Mouse (Mus musculus): Measurements from ENCODE around the gene Kidins220. TPM values are rescaled to one million over a fixed set of nuclear protein-coding genes. Genes with fewer than 3 reads are reported as not detected.

The Kidins220 gene
- polyA plus RNA-seq, 1 experiment: 225 TPM

GRCm38 (mm10) chr12:25014938-25015337 is 40.2 kb downstream of the Kidins220 start:
- H3K4me1 ChIP-seq (ENCODE audit: control insufficient read depth, insufficient read depth, low read length): peaks cover 3% of the 10 kb centered on the region
- H3K27ac ChIP-seq (ENCODE audit: insufficient read depth, low read length): no peak overlapping the region
- TF ChIP-seq CTCF (IDR thresholded peaks at IDR 0.05; ENCODE audit: extremely low read depth, insufficient read depth, low read length): no peak
- TF ChIP-seq POLR2A (IDR thresholded peaks at IDR 0.05; ENCODE audit: extremely low read depth, insufficient read depth, low read length): no peak
- H3K4me3 ChIP-seq (ENCODE audit: insufficient read depth, low read length): no peak overlapping the region

- TF ChIP-seq CTCF (IDR thresholded peaks at IDR 0.05; ENCODE audit: extremely low read depth, insufficient read depth, low read length) (no peak), POLR2A (IDR thresholded peaks at IDR 0.05; ENCODE audit: extremely low read depth, insufficient read depth, low read length) (no peak)
- Histone ChIP-seq H3K27ac (ENCODE audit: insufficient read depth, low read length) (no peak overlapping the region), H3K4me3 (ENCODE audit: insufficient read depth, low read length) (no peak overlapping the region), H3K4me1 (ENCODE audit: control insufficient read depth, insufficient read depth, low read length) (peaks cover 6% of the 10 kb centered on the region)
Measured at GRCm38 (mm10) chr12:25016995-25017394, 42.3 kb downstream of the Kidins220 start.

GRCm38 (mm10) chr12:25021057-25021456 is 46.3 kb downstream of the Kidins220 start:
- no peak for TF ChIP-seq POLR2A (IDR thresholded peaks at IDR 0.05; ENCODE audit: extremely low read depth, insufficient read depth, low read length)
- no peak for TF ChIP-seq CTCF (IDR thresholded peaks at IDR 0.05; ENCODE audit: extremely low read depth, insufficient read depth, low read length)
- Histone ChIP-seq H3K4me3 (ENCODE audit: insufficient read depth, low read length) (no peak overlapping the region), H3K27ac (ENCODE audit: insufficient read depth, low read length) (no peak overlapping the region; the same call in 1 of the 2 replicates), H3K4me1 (ENCODE audit: control insufficient read depth, insufficient read depth, low read length) (peaks cover 4% of the 10 kb centered on the region)

GRCm38 (mm10) chr12:25024862-25025545 is 50.3 kb downstream of the Kidins220 start:
- Histone ChIP-seq H3K4me3 (ENCODE audit: insufficient read depth, low read length) (no peak overlapping the region), H3K27ac (ENCODE audit: insufficient read depth, low read length) (no peak overlapping the region), H3K4me1 (ENCODE audit: control insufficient read depth, insufficient read depth, low read length) (peaks cover 4% of the 10 kb centered on the region)
- 0 out of 2 replicates have a peak, but pooled peaks have one; percentile 14 for TF ChIP-seq CTCF (IDR thresholded peaks at IDR 0.05; ENCODE audit: extremely low read depth, insufficient read depth, low read length)
- no peak for TF ChIP-seq POLR2A (IDR thresholded peaks at IDR 0.05; ENCODE audit: extremely low read depth, insufficient read depth, low read length)

GRCm38 (mm10) chr12:25026308-25026707 is 51.6 kb downstream of the Kidins220 start:
- TF ChIP-seq POLR2A (IDR thresholded peaks at IDR 0.05; ENCODE audit: extremely low read depth, insufficient read depth, low read length) (no peak), CTCF (IDR thresholded peaks at IDR 0.05; ENCODE audit: extremely low read depth, insufficient read depth, low read length) (no peak)
- H3K4me1 ChIP-seq (ENCODE audit: control insufficient read depth, insufficient read depth, low read length): peaks cover 1% of the 10 kb centered on the region; the same call in 1 of the 2 replicates
- no peak overlapping the region for H3K4me3 ChIP-seq (ENCODE audit: insufficient read depth, low read length)
- no peak overlapping the region for H3K27ac ChIP-seq (ENCODE audit: insufficient read depth, low read length)

GRCm38 (mm10) chr12:25027416-25027815 is 52.7 kb downstream of the Kidins220 start:
- H3K4me1 ChIP-seq (ENCODE audit: control insufficient read depth, insufficient read depth, low read length): peaks cover 1% of the 10 kb centered on the region; the same call in 1 of the 2 replicates
- TF ChIP-seq CTCF (IDR thresholded peaks at IDR 0.05; ENCODE audit: extremely low read depth, insufficient read depth, low read length) (peak; percentile 72), POLR2A (IDR thresholded peaks at IDR 0.05; ENCODE audit: extremely low read depth, insufficient read depth, low read length) (no peak)
- no peak overlapping the region for H3K4me3 ChIP-seq (ENCODE audit: insufficient read depth, low read length)
- H3K27ac ChIP-seq (ENCODE audit: insufficient read depth, low read length): no peak overlapping the region

GRCm38 (mm10) chr12:25033662-25034337 is 59.1 kb downstream of the Kidins220 start:
- Histone ChIP-seq H3K4me1 (ENCODE audit: control insufficient read depth, insufficient read depth, low read length) (peaks cover 4% of the 10 kb centered on the region), H3K4me3 (ENCODE audit: insufficient read depth, low read length) (no peak overlapping the region), H3K27ac (ENCODE audit: insufficient read depth, low read length) (no peak overlapping the region)
- TF ChIP-seq CTCF (IDR thresholded peaks at IDR 0.05; ENCODE audit: extremely low read depth, insufficient read depth, low read length) (no peak), POLR2A (IDR thresholded peaks at IDR 0.05; ENCODE audit: extremely low read depth, insufficient read depth, low read length) (no peak)

- TF ChIP-seq CTCF (IDR thresholded peaks at IDR 0.05; ENCODE audit: extremely low read depth, insufficient read depth, low read length) (no peak), POLR2A (IDR thresholded peaks at IDR 0.05; ENCODE audit: extremely low read depth, insufficient read depth, low read length) (no peak)
- H3K27ac ChIP-seq (ENCODE audit: insufficient read depth, low read length): no peak overlapping the region; the same call in 1 of the 2 replicates
- H3K4me1 ChIP-seq (ENCODE audit: control insufficient read depth, insufficient read depth, low read length): peaks cover 4% of the 10 kb centered on the region
- no peak overlapping the region for H3K4me3 ChIP-seq (ENCODE audit: insufficient read depth, low read length)
Measured at GRCm38 (mm10) chr12:25034338-25034953, 59.7 kb downstream of the Kidins220 start.

GRCm38 (mm10) chr12:25036024-25036423 is 61.3 kb downstream of the Kidins220 start:
- H3K4me3 ChIP-seq (ENCODE audit: insufficient read depth, low read length): no peak overlapping the region
- TF ChIP-seq CTCF (IDR thresholded peaks at IDR 0.05; ENCODE audit: extremely low read depth, insufficient read depth, low read length): no peak
- no peak for TF ChIP-seq POLR2A (IDR thresholded peaks at IDR 0.05; ENCODE audit: extremely low read depth, insufficient read depth, low read length)
- no peak overlapping the region for H3K27ac ChIP-seq (ENCODE audit: insufficient read depth, low read length)
- peaks cover 4% of the 10 kb centered on the region for H3K4me1 ChIP-seq (ENCODE audit: control insufficient read depth, insufficient read depth, low read length)

All from cortical plate, adult 2 months (tissue).